Mouse (Mus musculus) testis, adult 2 months (tissue): ENCODE results near the gene Pstpip1.

Experiments
- CTCF ChIP-seq: fragments of 200-500 bp; IDR thresholded peaks from 2 replicates; pipeline ENCODE4 v1.5.1; 2012; ENCODE audit warnings: low read depth, mild to moderate bottlenecking, inconsistent platforms, low read length, moderate library complexity; ENCODE audit not compliant: control insufficient read depth, insufficient read depth, insufficient replicate concordance
- POLR2A ChIP-seq: fragments of 200-500 bp; IDR thresholded peaks from 2 replicates; pipeline ENCODE4 v1.6.1; 2012; ENCODE audit warnings: low read depth, mild to moderate bottlenecking, inconsistent platforms, low read length, moderate library complexity; ENCODE audit not compliant: control insufficient read depth

DNA sequence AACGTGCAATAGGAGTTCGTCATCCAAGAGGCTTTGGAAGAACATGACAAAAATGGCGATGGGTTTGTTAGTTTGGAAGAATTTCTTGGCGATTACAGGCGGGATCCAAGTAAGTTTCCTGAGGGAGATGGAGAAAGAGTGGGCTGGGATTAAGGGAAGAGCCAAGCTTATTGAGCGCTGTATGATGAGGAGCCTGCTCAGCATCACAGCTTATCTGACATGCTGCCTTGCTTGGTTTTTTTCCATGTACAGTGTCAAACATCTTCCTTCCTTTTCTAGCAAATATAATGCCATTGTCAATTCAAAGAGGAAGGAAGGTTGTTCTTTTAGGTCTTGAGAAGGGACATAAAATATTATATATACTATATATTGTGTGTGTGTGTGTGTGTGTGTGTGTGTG lies 33.6 kb upstream of the Pstpip1 start:
- TF ChIP-seq CTCF (no peak), POLR2A (no peak)
